Mouse (Mus musculus) hindbrain, embryonic 16.5 days (tissue): ENCODE measurements around the gene Dppa2. TPM values are rescaled to one million over a fixed set of nuclear protein-coding genes. Genes with fewer than 3 reads are reported as not detected.
"Not testable (repeated sequence)": the region's sequence is repeated elsewhere in the genome, so short reads cannot be mapped to it uniquely, and the experiment has no call there.

Experiments used
- ATAC-seq: fragments of 200-750 bp; cut with Nextera tagmentation; 2 replicates; pipeline ENCODE4 v1.8.0; 2017; ENCODE audit warnings: moderate TSS enrichment, moderate library complexity
- H3K27ac ChIP-seq: fragments of 300-500 bp; sonication (generic); 2 replicates; pipeline ENCODE4 v1.5.1; 2014; ENCODE audit warnings: low read depth, mild to moderate bottlenecking, control low read depth, low read length, moderate library complexity
- H3K27me3 ChIP-seq: fragments of 300-500 bp; sonication (generic); replicated peaks from 2 replicates; pipeline ENCODE4 v1.6.1; 2014; ENCODE audit warnings: low read length; ENCODE audit not compliant: control insufficient read depth, insufficient read depth
- H3K36me3 ChIP-seq: fragments of 300-500 bp; sonication (generic); 2 replicates; pipeline ENCODE4 v1.6.1; 2014; ENCODE audit warnings: mild to moderate bottlenecking, low read length, moderate library complexity, mixed read lengths; ENCODE audit not compliant: control insufficient read depth, insufficient read depth
- H3K4me1 ChIP-seq: fragments of 300-500 bp; sonication (generic); 2 replicates; pipeline ENCODE4 v1.6.1; 2014; ENCODE audit warnings: low read depth, low read length; ENCODE audit not compliant: control insufficient read depth, insufficient read depth
- H3K4me2 ChIP-seq: fragments of 300-500 bp; sonication (generic); 2 replicates; pipeline ENCODE4 v1.6.1; 2014; ENCODE audit warnings: mild to moderate bottlenecking, low read length, control low read depth, moderate library complexity
- H3K4me3 ChIP-seq: fragments of 300-500 bp; sonication (generic); 2 replicates; pipeline ENCODE4 v1.5.1; 2014; ENCODE audit warnings: mild to moderate bottlenecking, low read length, control low read depth, moderate library complexity
- H3K9ac ChIP-seq: fragments of 300-500 bp; sonication (generic); 2 replicates; pipeline ENCODE4 v1.6.1; 2014; ENCODE audit warnings: low read depth, mild to moderate bottlenecking, control low read depth, low read length, moderate library complexity
- H3K9me3 ChIP-seq: fragments of 300-500 bp; sonication (generic); 2 replicates; pipeline ENCODE4 v1.6.1; 2014; ENCODE audit warnings: mild to moderate bottlenecking, low read length, moderate library complexity; ENCODE audit not compliant: control insufficient read depth
- WGBS: fragments of 180-500 bp; shearing (Covaris S2); extraction: QIAGEN DNeasy Blood & Tissue Kit; methylation state at CpG from one replicate; pipeline ENCODE4 v1.1.7; 2014; 5-methylcytosine and 5-hydroxymethylcytosine counted together
- polyA plus RNA-seq: library from polyadenylated mRNA; unstranded; fragments of >200 nt; fragmentation: Nextera tagmentation; extraction: Ambion mirVana; gene quantifications from 2 replicates; pipeline ENCODE4 v1.2.1, GENCODE M21; 2015

Gene Dppa2
- polyA plus RNA-seq, 1 experiment from 2014 or later: not detected

- Histone ChIP-seq H3K4me1 (no peaks in the 10 kb centered on the region), H3K36me3 (no peaks in the 10 kb centered on the region), H3K4me2 (no peak overlapping the region), H3K27ac (no peak overlapping the region), H3K9ac (no peak overlapping the region), H3K9me3 (no peaks in the 10 kb centered on the region), H3K4me3 (no peak overlapping the region), H3K27me3 (no peaks in the 10 kb centered on the region)
- ATAC-seq: no peak
- WGBS: 88% methylated on average over 14 of the region's 14 CpGs
Measured at GRCm38 (mm10) chr16:48297384-48298136, 6.1 kb upstream of the Dppa2 start.

DNA sequence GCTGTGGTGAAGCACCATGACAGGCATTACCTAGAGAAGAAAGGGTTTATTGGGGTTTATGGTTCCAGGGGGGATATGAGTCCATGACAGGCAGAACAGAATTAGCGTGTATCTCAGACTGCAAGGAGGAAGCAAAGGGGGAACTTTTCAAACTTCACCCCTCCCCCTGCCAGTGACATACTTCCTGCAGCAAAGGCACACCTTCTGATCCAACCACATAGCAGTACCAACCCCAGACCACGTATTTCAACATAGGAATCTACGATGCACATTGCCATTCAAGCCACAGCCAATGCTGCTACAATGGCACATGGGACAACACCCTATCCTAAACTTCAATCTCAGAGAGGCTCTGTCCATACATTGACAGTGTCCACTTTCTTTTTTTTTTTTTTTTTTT is 3.8 kb upstream of the Dppa2 start:
- Histone ChIP-seq H3K36me3 (no peaks in the 10 kb centered on the region), H3K9ac (no peak overlapping the region), H3K4me1 (no peaks in the 10 kb centered on the region), H3K27me3 (no peaks in the 10 kb centered on the region), H3K9me3 (no peaks in the 10 kb centered on the region), H3K4me3 (no peak overlapping the region), H3K4me2 (no peak overlapping the region), H3K27ac (no peak overlapping the region)
- ATAC-seq: no peak
- WGBS: 88% methylated on average over 3 of the region's 3 CpGs

- no peak for ATAC-seq
- Histone ChIP-seq H3K9me3 (no peaks in the 10 kb centered on the region), H3K4me3 (no peak overlapping the region), H3K4me2 (no peak overlapping the region), H3K36me3 (no peaks in the 10 kb centered on the region), H3K27me3 (no peaks in the 10 kb centered on the region), H3K4me1 (no peaks in the 10 kb centered on the region), H3K9ac (no peak overlapping the region), H3K27ac (no peak overlapping the region)
- 92% methylated on average over 3 of the region's 3 CpGs for WGBS
Measured at GRCm38 (mm10) chr16:48303983-48304382, 275 bp downstream of the Dppa2 start.

- not testable (repeated sequence) for H3K27ac ChIP-seq, H3K36me3 ChIP-seq, H3K4me1 ChIP-seq, H3K9me3 ChIP-seq, ATAC-seq, H3K4me2 ChIP-seq, H3K27me3 ChIP-seq, H3K4me3 ChIP-seq, H3K9ac ChIP-seq
- 95% methylated on average over 10 of the region's 10 CpGs for WGBS
Measured at GRCm38 (mm10) chr16:48308916-48309315, 5.2 kb downstream of the Dppa2 start.

DNA sequence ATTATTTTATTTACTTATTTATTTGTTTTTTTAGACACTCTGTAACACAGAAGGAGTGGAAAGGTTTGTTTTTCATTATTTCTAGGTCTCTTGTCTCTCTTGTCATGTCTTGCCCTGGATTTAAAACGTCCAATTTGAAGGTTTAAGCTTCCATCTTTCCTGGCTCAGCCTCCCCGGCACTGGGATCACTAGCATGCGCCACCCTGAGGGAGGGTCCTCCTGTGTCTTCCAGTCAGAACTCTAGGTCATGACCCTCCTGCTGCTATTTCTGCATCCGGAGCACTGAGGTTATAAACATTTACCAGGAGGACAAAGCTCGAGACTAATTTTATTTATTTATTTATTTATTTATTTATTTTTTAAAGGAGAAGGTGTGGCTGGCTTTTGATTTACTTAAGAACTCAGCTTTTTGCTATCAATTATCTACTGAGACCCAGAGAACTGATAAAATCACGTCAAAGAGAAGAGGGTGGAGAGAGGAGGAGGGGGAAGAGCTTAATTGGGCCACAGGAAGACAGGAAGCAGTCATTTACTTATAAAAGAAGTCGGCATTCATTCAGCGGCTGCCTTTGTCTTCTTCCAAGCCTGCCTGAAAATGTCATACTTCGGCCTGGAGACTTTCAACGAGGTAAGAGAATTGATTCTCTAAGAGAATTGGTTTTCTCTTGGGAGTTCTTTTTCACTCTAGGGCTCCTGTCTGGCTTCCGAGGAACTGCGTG is 6.4 kb downstream of the Dppa2 start:
- Histone ChIP-seq H3K4me3 (no peak overlapping the region), H3K27ac (no peak overlapping the region), H3K9me3 (no peaks in the 10 kb centered on the region), H3K9ac (no peak overlapping the region), H3K27me3 (no peaks in the 10 kb centered on the region), H3K4me2 (no peak overlapping the region), H3K4me1 (no peaks in the 10 kb centered on the region), H3K36me3 (no peaks in the 10 kb centered on the region)
- 79% methylated on average over 12 of the region's 12 CpGs for WGBS
- ATAC-seq: no peak

- Histone ChIP-seq H3K4me3 (no peak overlapping the region), H3K4me1 (no peaks in the 10 kb centered on the region), H3K9me3 (no peaks in the 10 kb centered on the region), H3K27me3 (no peaks in the 10 kb centered on the region), H3K36me3 (no peaks in the 10 kb centered on the region), H3K27ac (no peak overlapping the region), H3K4me2 (no peak overlapping the region), H3K9ac (no peak overlapping the region)
- no peak for ATAC-seq
- 90% methylated on average over 3 of the region's 3 CpGs for WGBS
Measured at GRCm38 (mm10) chr16:48315294-48315693, 11.6 kb downstream of the Dppa2 start.

DNA sequence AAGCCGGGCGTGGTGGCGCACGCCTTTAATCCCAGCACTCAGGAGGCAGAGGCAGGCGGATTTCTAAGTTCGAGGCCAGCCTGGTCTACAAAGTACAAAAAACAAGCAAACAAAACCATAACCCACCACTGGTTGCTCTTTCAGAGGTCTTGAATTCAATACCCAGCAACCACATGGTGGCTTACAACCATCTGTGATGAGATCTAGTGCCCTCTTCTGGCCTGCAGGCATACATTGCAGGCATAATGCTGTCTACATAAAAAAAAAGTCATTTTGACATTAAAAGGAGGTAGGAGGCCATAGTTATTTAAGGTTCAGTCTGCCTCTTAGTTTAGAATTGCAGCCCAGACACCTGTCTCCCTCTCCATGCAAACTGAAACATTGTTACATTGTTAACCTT is 17.1 kb downstream of the Dppa2 start:
- ATAC-seq: no peak
- no peak overlapping the region for H3K4me3 ChIP-seq
- no peak overlapping the region for H3K4me2 ChIP-seq
- WGBS: 99% methylated on average over 6 of the region's 6 CpGs
- no peaks in the 10 kb centered on the region for H3K36me3 ChIP-seq
- H3K9ac ChIP-seq: no peak overlapping the region
- no peak overlapping the region for H3K27ac ChIP-seq
- no peaks in the 10 kb centered on the region for H3K4me1 ChIP-seq
- H3K27me3 ChIP-seq: no peaks in the 10 kb centered on the region
- H3K9me3 ChIP-seq: no peaks in the 10 kb centered on the region

DNA sequence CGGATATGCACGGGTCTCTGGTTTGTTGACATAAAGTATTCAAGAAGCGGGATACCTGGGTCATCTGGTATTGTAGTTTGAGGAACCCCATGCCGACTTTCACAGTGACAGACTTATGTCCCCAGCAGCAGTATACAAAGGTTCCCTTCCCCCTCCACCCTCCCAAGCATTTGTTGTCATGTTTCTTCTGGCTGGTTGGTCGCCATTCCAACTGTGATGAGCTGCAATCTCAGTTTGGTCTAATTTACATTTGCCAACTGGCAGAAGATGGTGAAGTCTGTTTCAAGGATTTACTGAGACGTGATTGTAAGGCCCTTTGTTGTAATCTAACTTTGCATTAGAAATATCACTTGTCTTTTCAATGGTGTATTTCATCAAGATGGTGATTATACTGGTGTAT is 19.4 kb downstream of the Dppa2 start:
- no peak overlapping the region for H3K4me2 ChIP-seq
- no peaks in the 10 kb centered on the region for H3K4me1 ChIP-seq
- no peak overlapping the region for H3K27ac ChIP-seq
- no peaks in the 10 kb centered on the region for H3K27me3 ChIP-seq
- H3K9me3 ChIP-seq: no peaks in the 10 kb centered on the region
- no peaks in the 10 kb centered on the region for H3K36me3 ChIP-seq
- ATAC-seq: no peak
- 72% methylated on average over 6 of the region's 6 CpGs for WGBS
- no peak overlapping the region for H3K9ac ChIP-seq
- H3K4me3 ChIP-seq: no peak overlapping the region

- H3K27ac ChIP-seq: no peak overlapping the region
- no peak overlapping the region for H3K4me3 ChIP-seq
- H3K4me1 ChIP-seq: no peaks in the 10 kb centered on the region
- no peak overlapping the region for H3K4me2 ChIP-seq
- 87% methylated on average over 8 of the region's 8 CpGs for WGBS
- no peak overlapping the region for H3K9ac ChIP-seq
- no peaks in the 10 kb centered on the region for H3K27me3 ChIP-seq
- no peaks in the 10 kb centered on the region for H3K36me3 ChIP-seq
- ATAC-seq: no peak
- no peaks in the 10 kb centered on the region for H3K9me3 ChIP-seq
Measured at GRCm38 (mm10) chr16:48323602-48324345, 20.1 kb downstream of the Dppa2 start.
